Mouse (Mus musculus) midbrain, embryonic 13.5 days (tissue): ENCODE data around the gene Lrrc30. TPM values are rescaled to one million over a fixed set of nuclear protein-coding genes. Genes with fewer than 3 reads are reported as not detected.

Experiments used
- ATAC-seq: fragments of 200-750 bp; cut with Nextera tagmentation; 2 replicates; pipeline ENCODE4 v1.8.0; 2017; ENCODE audit warnings: mild to moderate bottlenecking, moderate TSS enrichment, moderate library complexity
- H3K27ac ChIP-seq: fragments of 300-500 bp; sonication (generic); 2 replicates; pipeline ENCODE4 v1.5.1; 2015; ENCODE audit warnings: inconsistent platforms, mild to moderate bottlenecking, moderate library complexity
- H3K27me3 ChIP-seq: fragments of 300-500 bp; sonication (generic); 2 replicates; pipeline ENCODE4 v1.6.1; 2015; ENCODE audit warnings: mild to moderate bottlenecking, inconsistent platforms
- H3K36me3 ChIP-seq: fragments of 300-500 bp; sonication (generic); 2 replicates; pipeline ENCODE4 v1.6.1; 2015; ENCODE audit warnings: mild to moderate bottlenecking, inconsistent platforms
- H3K4me1 ChIP-seq: fragments of 300-500 bp; sonication (generic); replicated peaks from 2 replicates; pipeline ENCODE4 v1.6.1; 2015; ENCODE audit warnings: inconsistent platforms
- H3K4me2 ChIP-seq: fragments of 300-500 bp; sonication (generic); replicated peaks from 2 replicates; pipeline ENCODE4 v1.6.1; 2015; ENCODE audit warnings: moderate library complexity, mild to moderate bottlenecking, inconsistent platforms
- H3K4me3 ChIP-seq: fragments of 300-500 bp; sonication (generic); replicated peaks from 2 replicates; pipeline ENCODE4 v1.5.1; 2015; ENCODE audit warnings: mild to moderate bottlenecking, inconsistent platforms
- H3K9ac ChIP-seq: fragments of 300-500 bp; sonication (generic); replicated peaks from 2 replicates; pipeline ENCODE4 v1.6.1; 2015; ENCODE audit warnings: mild to moderate bottlenecking, inconsistent platforms
- H3K9me3 ChIP-seq: fragments of 300-500 bp; sonication (generic); 2 replicates; pipeline ENCODE4 v1.6.1; 2016; ENCODE audit warnings: mild to moderate bottlenecking, inconsistent platforms
- WGBS: fragments of 180-500 bp; shearing (Covaris S2); methylation state at CpG from one replicate; pipeline ENCODE4 v1.1.7; 2015; 5-methylcytosine and 5-hydroxymethylcytosine counted together
- polyA plus RNA-seq: library from polyadenylated mRNA; unstranded; fragments of >200 nt; fragmentation: Nextera tagmentation; extraction: Ambion mirVana; gene quantifications from 2 replicates; pipeline ENCODE4 v1.2.1, GENCODE M21; 2015

Lrrc30 gene
- polyA plus RNA-seq, 1 experiment from 2014 or later: not detected

GRCm38 (mm10) chr17:67582681-67583356 lies 49.7 kb downstream of the Lrrc30 start:
- Histone ChIP-seq H3K27ac (no peak overlapping the region), H3K4me1 (no peaks in the 10 kb centered on the region), H3K9ac (no peak overlapping the region), H3K36me3 (no peaks in the 10 kb centered on the region), H3K9me3 (no peaks in the 10 kb centered on the region), H3K27me3 (no peaks in the 10 kb centered on the region), H3K4me2 (no peak overlapping the region), H3K4me3 (no peak overlapping the region)
- ATAC-seq: no peak
- WGBS: 77% methylated on average over 4 of the region's 4 CpGs

- WGBS: 89% methylated on average over 5 of the region's 5 CpGs
- no peaks in the 10 kb centered on the region for H3K9me3 ChIP-seq
- no peak for ATAC-seq
- no peaks in the 10 kb centered on the region for H3K4me1 ChIP-seq
- no peaks in the 10 kb centered on the region for H3K36me3 ChIP-seq
- no peak overlapping the region for H3K4me3 ChIP-seq
- H3K27ac ChIP-seq: no peak overlapping the region
- no peaks in the 10 kb centered on the region for H3K27me3 ChIP-seq
- no peak overlapping the region for H3K4me2 ChIP-seq
- H3K9ac ChIP-seq: no peak overlapping the region
Measured at GRCm38 (mm10) chr17:67581839-67582238, 50.7 kb downstream of the Lrrc30 start.

Other genes with a start within 250 kb of the Lrrc30 start
- gene Lama1, start 64.5 kb upstream of the Lrrc30 start, polyA plus RNA-seq: 7.3 and 10.3 TPM in 2 replicates